Mouse (Mus musculus) heart, embryonic 13.5 days (tissue): ENCODE measurements at regions not wholly inside any gene's neighbourhood (a gene's known extent, or its start where the extent isn't known, plus 50 kb on each side); places are given as distances from the start of the nearest gene placed in this dataset.

Source experiments
- ATAC-seq: fragments of 200-750 bp; cut with Nextera tagmentation; 2 replicates; pipeline ENCODE4 v1.8.0; 2017; ENCODE audit warnings: moderate TSS enrichment; ENCODE audit not compliant: insufficient number of reproducible peaks, low FRiP score, low TSS enrichment; ENCODE audit errors: extremely low read depth
- H3K27ac ChIP-seq: fragments of 300-500 bp; sonication (generic); replicated peaks from 2 replicates; pipeline ENCODE4 v1.5.1; 2015; ENCODE audit warnings: moderate library complexity, mild to moderate bottlenecking, inconsistent platforms
- H3K27me3 ChIP-seq: fragments of 300-500 bp; sonication (generic); replicated peaks from 2 replicates; pipeline ENCODE4 v1.6.1; 2015; ENCODE audit warnings: mild to moderate bottlenecking, inconsistent platforms
- H3K36me3 ChIP-seq: fragments of 300-500 bp; sonication (generic); 2 replicates; pipeline ENCODE4 v1.6.1; 2015; ENCODE audit warnings: mild to moderate bottlenecking, inconsistent platforms
- H3K4me1 ChIP-seq: fragments of 300-500 bp; sonication (generic); 2 replicates; pipeline ENCODE4 v1.6.1; 2015; ENCODE audit warnings: inconsistent platforms
- H3K4me2 ChIP-seq: fragments of 300-500 bp; sonication (generic); 2 replicates; pipeline ENCODE4 v1.6.1; 2015; ENCODE audit warnings: inconsistent platforms, mild to moderate bottlenecking, moderate library complexity
- H3K4me3 ChIP-seq: fragments of 300-500 bp; sonication (generic); 2 replicates; pipeline ENCODE4 v1.5.1; 2015; ENCODE audit warnings: moderate library complexity, mild to moderate bottlenecking, inconsistent platforms
- H3K9ac ChIP-seq: fragments of 300-500 bp; sonication (generic); 2 replicates; pipeline ENCODE4 v1.6.1; 2015; ENCODE audit warnings: inconsistent platforms, mild to moderate bottlenecking, moderate library complexity
- H3K9me3 ChIP-seq: fragments of 300-500 bp; sonication (generic); 2 replicates; pipeline ENCODE4 v1.6.1; 2016; ENCODE audit warnings: inconsistent platforms
- WGBS: fragments of 180-500 bp; shearing (Covaris S2); methylation state at CpG from one replicate; pipeline ENCODE4 v1.1.7; 2015; ENCODE audit warnings: mixed read lengths; 5-methylcytosine and 5-hydroxymethylcytosine counted together

DNA sequence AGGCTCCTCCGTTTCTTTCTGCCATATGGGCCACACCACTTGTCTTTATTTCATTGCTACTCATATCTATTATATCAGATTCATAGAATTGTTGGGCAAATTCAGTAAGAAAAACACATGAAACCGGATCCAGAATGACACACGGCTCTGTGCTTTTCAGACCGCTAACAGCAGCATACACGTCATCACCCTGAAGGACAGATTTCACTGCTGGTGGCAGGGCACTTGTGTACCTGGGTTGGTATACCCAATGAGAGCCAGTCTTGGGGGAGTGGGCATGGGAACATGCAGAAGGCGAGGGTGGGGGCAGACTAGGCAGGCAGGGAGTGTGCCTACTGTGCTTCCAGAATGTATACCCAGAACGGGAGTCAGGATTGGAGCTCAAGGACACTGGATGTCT is 98.7 kb upstream of the Prox1 start:
- ATAC-seq, result no peak
- H3K27me3 ChIP-seq, result 0 out of 2 replicates have a peak, but pooled peaks cover 4% of the 10 kb centered on the region
- H3K4me3 ChIP-seq, result no peak overlapping the region
- 72% methylated on average over 7 of the region's 7 CpGs for WGBS
- H3K27ac ChIP-seq, result no peak overlapping the region
- no peak overlapping the region for H3K9ac ChIP-seq
- no peak overlapping the region for H3K4me2 ChIP-seq
- H3K9me3 ChIP-seq, result no peaks in the 10 kb centered on the region
- H3K36me3 ChIP-seq, result no peaks in the 10 kb centered on the region
- peaks cover 16% of the 10 kb centered on the region for H3K4me1 ChIP-seq

DNA sequence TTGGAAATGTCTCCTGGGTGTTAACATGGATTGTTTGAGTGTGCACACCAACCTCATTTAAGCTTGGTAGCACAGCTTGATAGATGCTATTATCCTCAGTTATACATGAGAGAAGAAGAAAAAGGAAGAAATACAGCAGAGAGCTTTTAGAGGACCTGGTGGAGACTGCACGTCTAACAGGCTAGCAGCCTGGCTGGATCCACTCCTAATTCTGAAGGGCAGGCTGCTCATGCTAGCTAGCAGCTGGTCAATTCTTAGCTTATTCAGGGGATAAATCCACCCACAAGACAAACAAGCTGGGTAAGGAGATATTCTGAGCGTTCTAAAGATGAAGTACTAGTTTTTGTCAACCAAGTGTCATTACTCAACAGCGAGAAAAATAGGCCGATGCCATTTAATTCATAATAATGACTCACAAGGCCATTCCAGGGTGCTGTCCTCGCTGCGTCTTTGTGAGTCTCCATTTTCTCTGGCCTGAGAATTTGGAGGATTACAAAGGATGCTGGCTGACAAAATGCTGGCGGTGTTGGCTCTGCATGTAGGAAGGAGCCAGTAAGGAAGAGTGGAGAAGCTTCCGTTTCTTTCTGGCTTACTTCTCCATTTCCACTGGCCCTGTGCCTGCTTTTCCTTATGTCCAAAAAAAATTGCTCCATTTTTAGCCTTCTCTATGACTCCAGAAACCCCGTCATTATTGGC is 94.7 kb upstream of the Prox1 start:
- peaks cover 6% of the 10 kb centered on the region for H3K4me1 ChIP-seq
- H3K4me2 ChIP-seq, result no peak overlapping the region
- H3K27me3 ChIP-seq, result 0 out of 2 replicates have a peak, but pooled peaks cover 11% of the 10 kb centered on the region
- no peaks in the 10 kb centered on the region for H3K36me3 ChIP-seq
- no peak overlapping the region for H3K9ac ChIP-seq
- no peaks in the 10 kb centered on the region for H3K9me3 ChIP-seq
- WGBS, result 76% methylated on average over 9 of the region's 9 CpGs
- H3K4me3 ChIP-seq, result no peak overlapping the region
- ATAC-seq, result no peak
- no peak overlapping the region for H3K27ac ChIP-seq

DNA sequence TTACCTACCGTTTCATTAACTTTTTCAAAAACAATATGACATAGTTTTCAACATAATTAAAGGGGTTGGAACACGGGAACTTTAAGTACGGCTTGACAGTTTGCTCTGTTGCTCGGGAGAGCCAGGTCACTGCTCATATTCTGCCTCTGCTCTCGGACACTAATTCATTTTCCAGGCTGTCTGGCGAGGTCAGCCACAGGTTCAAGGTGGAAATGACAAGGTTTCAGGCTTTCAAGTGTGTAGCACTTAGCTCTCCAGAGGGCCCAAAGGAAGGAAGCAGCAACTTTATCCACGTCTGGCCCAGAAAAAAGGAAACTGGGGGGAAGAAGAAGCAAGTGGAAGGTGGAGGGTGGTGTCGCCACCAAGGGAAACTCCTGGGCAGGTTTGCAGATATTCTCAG is 94.0 kb upstream of the Prox1 start:
- no peak for ATAC-seq
- 63% methylated on average over 8 of the region's 8 CpGs for WGBS
- H3K27me3 ChIP-seq, result 0 out of 2 replicates have a peak, but pooled peaks cover 14% of the 10 kb centered on the region
- H3K4me2 ChIP-seq, result no peak overlapping the region
- no peak overlapping the region for H3K4me3 ChIP-seq
- no peaks in the 10 kb centered on the region for H3K9me3 ChIP-seq
- H3K9ac ChIP-seq, result no peak overlapping the region
- peaks cover 4% of the 10 kb centered on the region; the same call in 1 of the 2 replicates for H3K4me1 ChIP-seq
- no peak overlapping the region for H3K27ac ChIP-seq
- H3K36me3 ChIP-seq, result no peaks in the 10 kb centered on the region

DNA sequence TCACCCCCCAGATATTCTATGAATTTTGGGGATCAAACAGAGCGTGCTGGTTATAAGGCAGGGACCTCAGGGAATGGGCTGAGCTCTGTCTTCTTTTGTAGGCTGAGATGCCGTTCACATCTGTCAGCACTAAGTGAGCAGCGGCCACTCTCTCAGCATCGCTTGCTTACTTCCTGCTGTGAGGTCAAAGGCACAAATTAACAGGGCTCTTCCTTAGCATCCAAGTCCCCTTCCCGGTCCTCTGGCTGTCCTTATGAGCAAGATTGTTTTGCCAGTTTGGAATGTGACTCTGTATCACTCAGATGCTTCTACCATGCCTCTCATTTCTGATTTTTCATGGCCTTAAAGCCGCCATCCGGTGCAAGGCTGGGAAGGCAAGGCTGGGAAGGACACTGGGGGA is 93.1 kb upstream of the Prox1 start:
- H3K4me3 ChIP-seq, result no peak overlapping the region
- H3K4me2 ChIP-seq, result no peak overlapping the region
- 0 out of 2 replicates have a peak, but pooled peaks cover 14% of the 10 kb centered on the region for H3K27me3 ChIP-seq
- no peaks in the 10 kb centered on the region for H3K36me3 ChIP-seq
- H3K9me3 ChIP-seq, result no peaks in the 10 kb centered on the region
- WGBS, result 38% methylated on average over 7 of the region's 7 CpGs
- H3K27ac ChIP-seq, result no peak overlapping the region
- no peak for ATAC-seq
- peaks cover 4% of the 10 kb centered on the region; the same call in 1 of the 2 replicates for H3K4me1 ChIP-seq
- no peak overlapping the region for H3K9ac ChIP-seq

DNA sequence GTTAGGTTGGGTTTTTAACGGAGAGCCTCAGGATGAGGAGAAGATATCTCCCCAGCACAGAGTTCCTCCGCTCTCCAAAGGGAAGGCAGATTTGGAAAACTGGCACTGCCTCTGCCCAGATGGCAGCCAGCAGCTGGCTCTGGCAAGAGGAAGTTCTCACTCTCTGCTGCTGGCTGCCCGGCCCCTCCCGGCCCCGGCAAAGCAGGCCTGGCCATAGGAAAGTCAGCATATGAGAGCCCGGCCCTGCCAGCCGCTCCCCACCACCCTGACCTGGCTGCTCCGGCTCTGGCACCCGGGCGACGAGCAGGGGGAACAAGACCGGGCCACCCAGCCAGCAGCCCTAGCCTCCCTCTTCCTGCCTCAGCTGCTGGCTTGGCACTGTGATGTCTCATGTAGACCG is 89.1 kb upstream of the Prox1 start:
- Histone ChIP-seq H3K27ac (no peak overlapping the region), H3K36me3 (no peaks in the 10 kb centered on the region), H3K4me3 (no peak overlapping the region), H3K9ac (no peak overlapping the region), H3K9me3 (no peaks in the 10 kb centered on the region), H3K27me3 (0 out of 2 replicates have a peak, but pooled peaks cover 13% of the 10 kb centered on the region), H3K4me2 (no peak overlapping the region), H3K4me1 (peaks cover 4% of the 10 kb centered on the region; the same call in 1 of the 2 replicates)
- ATAC-seq, result no peak
- WGBS, result 81% methylated on average over 13 of the region's 13 CpGs

DNA sequence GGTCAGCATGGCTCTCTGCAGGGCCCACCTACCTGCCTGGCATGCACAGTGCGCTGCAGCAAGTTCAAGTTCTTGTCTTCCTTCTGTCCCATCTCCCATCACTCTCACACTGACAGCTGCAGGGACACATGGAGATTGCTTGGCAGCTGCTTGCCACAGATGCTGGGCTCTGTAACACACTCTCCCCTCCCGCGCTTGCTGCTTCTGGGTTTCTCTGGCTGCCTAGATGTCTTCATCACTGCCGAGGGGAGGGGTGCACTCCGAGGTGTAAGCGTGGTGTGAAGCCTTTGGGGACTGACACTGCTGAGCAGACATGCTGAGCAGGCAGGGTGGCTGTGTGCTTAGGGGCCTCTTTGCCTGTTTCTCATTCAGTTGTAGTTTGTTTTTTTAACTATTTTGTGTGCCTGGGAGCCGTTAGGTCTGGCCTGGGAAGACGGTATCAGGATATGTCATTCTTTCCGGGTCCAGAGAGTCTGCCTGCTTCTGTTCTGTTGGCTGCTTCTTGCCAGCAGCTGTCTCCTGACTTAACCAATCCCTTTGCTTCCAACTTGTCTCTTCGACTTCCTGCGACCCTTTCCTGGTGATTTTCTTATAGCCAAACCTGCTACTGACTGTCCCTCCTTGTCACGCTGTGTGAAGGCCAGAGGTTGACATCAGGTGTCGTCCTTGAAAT is 80.2 kb upstream of the Prox1 start:
- 21% methylated on average over 13 of the region's 13 CpGs for WGBS
- Histone ChIP-seq H3K4me3 (no peak overlapping the region), H3K4me1 (peaks cover 20% of the 10 kb centered on the region), H3K36me3 (no peaks in the 10 kb centered on the region), H3K4me2 (peak overlapping the region; percentile 43), H3K27ac (no peak overlapping the region), H3K9ac (peak overlapping the region; percentile 3; the same call in 1 of the 2 replicates), H3K9me3 (0 out of 2 replicates have a peak, but pooled peaks cover 11% of the 10 kb centered on the region), H3K27me3 (peaks cover 5% of the 10 kb centered on the region; the same call in 1 of the 2 replicates)
- ATAC-seq, result no peak; the same call in 1 of the 2 replicates

DNA sequence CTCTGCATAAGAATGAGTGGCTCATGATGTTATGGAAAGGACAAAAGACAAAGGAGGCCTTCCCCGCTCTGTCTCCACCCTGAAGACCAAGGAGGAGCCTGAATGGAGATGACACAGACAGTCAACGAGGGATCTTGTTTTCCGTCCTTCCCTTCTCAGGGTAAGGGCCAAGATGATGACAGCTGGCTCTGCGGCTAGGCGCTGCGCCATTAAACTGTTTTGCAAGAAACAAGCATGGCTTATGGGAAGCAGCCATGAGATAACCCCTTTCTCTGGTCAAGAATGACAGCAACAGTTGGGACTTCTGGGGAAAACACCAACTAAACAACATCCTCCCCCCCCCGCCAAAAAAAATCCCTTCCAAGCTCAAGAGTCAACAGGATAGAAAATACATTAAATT is 72.0 kb upstream of the Prox1 start:
- Histone ChIP-seq H3K9ac (no peak overlapping the region), H3K27ac (no peak overlapping the region), H3K4me2 (no peak overlapping the region), H3K4me3 (no peak overlapping the region), H3K36me3 (no peaks in the 10 kb centered on the region), H3K4me1 (peaks cover 14% of the 10 kb centered on the region; the same call in 1 of the 2 replicates), H3K27me3 (no peaks in the 10 kb centered on the region), H3K9me3 (no peaks in the 10 kb centered on the region)
- no peak for ATAC-seq
- 72% methylated on average over 7 of the region's 7 CpGs for WGBS

DNA sequence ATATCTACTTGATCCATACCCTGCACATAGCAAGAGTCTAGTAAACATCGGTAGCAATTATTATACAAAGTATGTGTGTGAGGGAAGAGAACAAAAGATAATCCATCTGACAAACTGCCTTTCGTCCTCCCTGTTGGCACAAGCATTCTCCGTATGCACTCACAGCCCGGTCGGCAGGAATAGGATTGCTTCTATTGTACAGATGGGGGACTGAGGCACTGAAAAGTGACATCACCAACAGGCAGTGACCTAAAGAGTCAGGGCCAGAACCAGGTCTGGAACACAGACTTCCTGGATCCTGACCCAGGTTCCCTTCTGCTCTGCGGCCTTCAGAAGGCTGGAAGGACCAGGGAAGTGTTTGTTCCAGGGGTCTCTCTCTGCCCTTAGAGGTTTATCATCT is 69.3 kb upstream of the Prox1 start:
- H3K27me3 ChIP-seq, result no peaks in the 10 kb centered on the region
- ATAC-seq, result no peak
- H3K4me1 ChIP-seq, result peaks cover 10% of the 10 kb centered on the region; the same call in 1 of the 2 replicates
- H3K4me2 ChIP-seq, result no peak overlapping the region
- H3K36me3 ChIP-seq, result no peaks in the 10 kb centered on the region
- 66% methylated on average over 6 of the region's 6 CpGs for WGBS
- no peaks in the 10 kb centered on the region for H3K9me3 ChIP-seq
- no peak overlapping the region for H3K4me3 ChIP-seq
- H3K27ac ChIP-seq, result no peak overlapping the region
- H3K9ac ChIP-seq, result no peak overlapping the region

DNA sequence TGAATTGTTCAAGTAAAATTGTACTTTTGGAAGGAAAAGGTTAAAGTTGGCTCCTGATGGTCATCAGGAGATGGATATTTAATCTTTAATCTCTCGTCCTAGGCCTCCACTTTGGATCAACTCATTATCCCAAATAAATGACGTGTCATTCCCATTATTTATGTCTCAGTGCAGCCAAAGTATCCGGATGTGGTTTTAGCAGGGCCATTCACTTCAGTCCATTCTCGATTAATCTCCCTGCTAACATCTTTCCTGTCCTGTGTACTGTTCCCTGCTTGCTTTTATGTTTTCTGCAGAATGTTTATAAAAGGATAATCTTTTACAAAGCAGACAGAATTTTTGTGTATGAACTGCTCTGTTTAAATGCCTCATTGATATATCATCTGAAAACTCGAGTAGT is 60.4 kb upstream of the Prox1 start:
- 63% methylated on average over 5 of the region's 5 CpGs for WGBS
- H3K36me3 ChIP-seq, result no peaks in the 10 kb centered on the region
- no peak for ATAC-seq

DNA sequence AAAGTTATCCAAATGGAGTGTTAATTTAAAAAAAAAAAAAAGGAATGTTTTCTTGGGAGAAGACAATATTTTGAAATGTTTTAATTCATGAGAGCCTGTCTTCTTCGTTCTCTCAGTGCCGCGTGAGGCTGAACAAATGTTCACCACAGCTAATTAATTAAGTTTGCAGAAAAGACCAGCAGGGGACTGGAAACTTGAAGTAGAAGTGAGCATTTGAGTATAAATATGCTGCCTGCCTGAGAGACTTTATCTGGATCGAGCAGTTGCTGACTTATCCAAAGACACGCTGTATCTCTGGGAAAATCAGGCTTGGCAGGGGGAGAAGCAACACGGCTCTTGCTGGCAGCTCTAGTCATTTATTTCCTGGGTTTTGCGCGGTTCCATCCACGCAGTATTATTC is 49.9 kb upstream of the Prox1 start:
- Histone ChIP-seq H3K36me3 (no peaks in the 10 kb centered on the region), H3K9me3 (peaks cover 8% of the 10 kb centered on the region), H3K4me2 (no peak overlapping the region), H3K4me1 (peaks cover 8% of the 10 kb centered on the region; the same call in 1 of the 2 replicates), H3K4me3 (no peak overlapping the region), H3K27ac (no peak overlapping the region), H3K27me3 (no peaks in the 10 kb centered on the region), H3K9ac (no peak overlapping the region)
- ATAC-seq, result no peak
- 51% methylated on average over 9 of the region's 9 CpGs for WGBS

More for the DNA sequence above, 60.4 kb upstream of the Prox1 start:
- no peaks in the 10 kb centered on the region for H3K27me3 ChIP-seq
- H3K27ac ChIP-seq, result no peak overlapping the region
- no peaks in the 10 kb centered on the region for H3K4me1 ChIP-seq
- H3K4me2 ChIP-seq, result no peak overlapping the region
- no peak overlapping the region for H3K4me3 ChIP-seq
- no peak overlapping the region for H3K9ac ChIP-seq
- peaks cover 8% of the 10 kb centered on the region for H3K9me3 ChIP-seq
